Mouse (Mus musculus): Measurements from ENCODE around the gene Cd3d. TPM values are rescaled to one million over a fixed set of nuclear protein-coding genes. Genes with fewer than 3 reads are reported as not detected.

The Cd3d gene
- total RNA-seq, 1 experiment = not detected

DNA sequence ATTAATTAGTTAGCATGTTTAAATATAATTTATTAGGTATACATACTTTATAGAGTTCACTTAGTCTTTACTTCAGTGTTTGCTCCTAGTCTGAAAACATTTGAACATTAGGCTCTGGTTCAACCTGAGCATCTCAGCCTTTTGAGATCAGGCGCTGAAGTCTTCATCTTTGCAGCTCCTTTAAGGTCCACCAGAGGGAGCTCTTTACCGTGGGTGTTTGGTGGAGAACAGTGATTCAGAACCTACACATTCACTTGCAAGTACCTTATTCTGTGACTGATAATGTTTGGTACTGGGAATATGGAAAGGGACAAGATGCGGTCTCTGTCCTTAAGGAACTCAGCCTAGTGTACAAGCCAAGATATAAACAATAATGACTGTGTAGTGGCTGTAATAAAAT, 41.2 kb downstream of the Cd3d start:
- Histone ChIP-seq H3K27ac (ENCODE audit: insufficient read depth, low read depth, low read length, poor library complexity, severe bottlenecking) (no peak overlapping the region), H3K9me3 (ENCODE audit: control insufficient read depth, insufficient read depth, low read depth, low read length) (no peaks in the 10 kb centered on the region), H3K9ac (ENCODE audit: insufficient read depth, low read depth, low read length, poor library complexity, severe bottlenecking) (no peak overlapping the region), H3K36me3 (ENCODE audit: control insufficient read depth, insufficient read depth, low read length, poor library complexity, severe bottlenecking) (no peaks in the 10 kb centered on the region), H3K4me1 (ENCODE audit: control insufficient read depth in 2 of 2, insufficient read depth in 2 of 2, low read length in 2 of 2, poor library complexity in 1 of 2) (no peaks in the 10 kb centered on the region), H3K4me3 (ENCODE audit: insufficient read depth in 1 of 2, low read depth in 1 of 2, low read length in 2 of 2, poor library complexity in 1 of 2, severe bottlenecking in 1 of 2) (no peak overlapping the region)
- no peak for TF ChIP-seq ZNF384 (IDR thresholded peaks at IDR 0.05; ENCODE audit: low read depth, low read length)
- TF ChIP-seq ZC3H11A (IDR thresholded peaks at IDR 0.05; ENCODE audit: borderline replicate concordance, low read depth, low read length) = peak; percentile 70; the same call in 1 of the 2 replicates
- TF ChIP-seq CHD2 (IDR thresholded peaks at IDR 0.05; ENCODE audit: low read depth, low read length) = no peak
- TF ChIP-seq MAFK (IDR thresholded peaks at IDR 0.05; ENCODE audit: insufficient read depth, low read depth, low read length) = no peak
- in situ Hi-C loops (cut with MboI; ENCODE audit: low sequenced_read_pairs in 2 of 2, unreplicated experiment in 2 of 2) = loop anchor here (10.0 kb wide), 1 partner anchor 122 kb away; no protein-coding TSS in a partner anchor
- peak; percentile 71 for DNase-seq (ENCODE audit: low read depth, low spot score)

DNA sequence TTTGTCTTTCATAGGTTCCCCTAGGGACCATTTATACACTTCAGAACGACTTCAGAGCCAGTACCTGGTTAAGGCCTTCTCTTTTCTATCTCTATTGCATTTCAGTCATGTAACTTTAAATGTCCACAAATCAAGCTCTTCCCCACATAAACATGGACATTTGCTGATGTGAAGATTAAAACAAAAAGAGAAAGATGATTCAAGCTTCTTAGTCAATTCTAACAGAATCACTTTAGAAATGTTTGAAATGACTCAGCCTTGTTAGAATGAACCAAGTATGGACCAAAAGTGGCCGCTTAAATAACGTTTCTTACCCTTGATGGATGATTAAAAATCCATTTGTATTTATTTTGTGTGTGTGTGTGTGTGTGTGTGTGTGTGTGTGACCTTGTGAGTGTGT, 42.1 kb downstream of the Cd3d start:
- Histone ChIP-seq H3K4me3 (ENCODE audit: insufficient read depth in 1 of 2, low read depth in 1 of 2, low read length in 2 of 2, poor library complexity in 1 of 2, severe bottlenecking in 1 of 2) (no peak overlapping the region), H3K36me3 (ENCODE audit: control insufficient read depth, insufficient read depth, low read length, poor library complexity, severe bottlenecking) (no peaks in the 10 kb centered on the region), H3K4me1 (ENCODE audit: control insufficient read depth in 2 of 2, insufficient read depth in 2 of 2, low read length in 2 of 2, poor library complexity in 1 of 2) (no peaks in the 10 kb centered on the region), H3K9ac (ENCODE audit: insufficient read depth, low read depth, low read length, poor library complexity, severe bottlenecking) (no peak overlapping the region), H3K9me3 (ENCODE audit: control insufficient read depth, insufficient read depth, low read depth, low read length) (no peaks in the 10 kb centered on the region), H3K27ac (ENCODE audit: insufficient read depth, low read depth, low read length, poor library complexity, severe bottlenecking) (no peak overlapping the region)
- in situ Hi-C loops (cut with MboI; ENCODE audit: low sequenced_read_pairs in 2 of 2, unreplicated experiment in 2 of 2) = loop anchor here (10.0 kb wide), 1 partner anchor 121 kb away; no protein-coding TSS in a partner anchor
- DNase-seq (ENCODE audit: low read depth, low spot score) = no peak
- TF ChIP-seq CHD2 (IDR thresholded peaks at IDR 0.05; ENCODE audit: low read depth, low read length) (no peak), HCFC1 (IDR thresholded peaks at IDR 0.05; ENCODE audit: borderline replicate concordance, insufficient read depth, low read length) (no peak), ZC3H11A (IDR thresholded peaks at IDR 0.05; ENCODE audit: borderline replicate concordance, low read depth, low read length) (no peak), MAFK (IDR thresholded peaks at IDR 0.05; ENCODE audit: insufficient read depth, low read depth, low read length) (no peak), ZNF384 (IDR thresholded peaks at IDR 0.05; ENCODE audit: low read depth, low read length) (no peak)

DNA sequence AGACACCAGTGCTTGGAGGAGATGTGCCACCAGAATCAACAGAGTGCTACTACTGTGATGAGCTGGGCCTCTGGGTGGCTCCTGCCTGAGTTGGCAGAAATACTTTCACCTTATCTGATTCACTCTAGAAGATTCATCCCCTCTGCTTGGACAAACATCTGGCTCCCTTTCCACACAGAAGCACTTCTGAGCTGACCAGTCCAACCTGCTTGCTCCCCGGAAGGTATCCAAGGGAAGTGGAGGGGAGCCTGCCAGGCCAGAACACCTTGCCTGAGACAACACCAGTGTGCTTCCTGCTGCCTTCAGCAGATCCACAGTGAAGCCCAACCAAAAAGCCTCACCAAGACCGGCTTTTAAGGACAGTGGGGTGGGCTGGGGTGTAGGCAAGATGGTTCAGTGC, 42.6 kb downstream of the Cd3d start:
- in situ Hi-C loops (cut with MboI; ENCODE audit: low sequenced_read_pairs in 2 of 2, unreplicated experiment in 2 of 2) = loop anchor here (10.0 kb wide), 1 partner anchor 121 kb away; no protein-coding TSS in a partner anchor
- DNase-seq (ENCODE audit: low read depth, low spot score) = no peak

DNA sequence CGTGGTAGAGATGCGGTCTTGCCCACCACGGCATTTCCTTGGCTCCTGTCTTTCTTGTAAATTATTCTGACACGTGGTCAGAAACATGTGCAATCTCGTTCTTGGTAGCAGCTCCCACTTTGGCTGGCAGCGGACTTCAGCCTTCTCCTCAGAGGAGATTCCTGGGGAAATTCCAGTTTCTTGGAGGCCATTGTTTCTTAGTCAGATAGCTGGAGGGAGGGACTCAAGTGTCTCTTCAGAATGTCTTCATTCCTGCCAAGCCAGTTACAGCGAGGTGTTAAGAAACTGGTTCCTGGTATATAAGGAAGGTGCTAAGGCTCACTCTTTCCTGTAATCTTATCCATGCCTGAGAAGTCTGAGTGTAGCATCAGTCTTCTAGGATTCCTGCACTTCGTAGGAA, 45.8 kb downstream of the Cd3d start:
- Histone ChIP-seq H3K9ac (ENCODE audit: insufficient read depth, low read depth, low read length, poor library complexity, severe bottlenecking) (no peak overlapping the region), H3K4me1 (ENCODE audit: control insufficient read depth in 2 of 2, insufficient read depth in 2 of 2, low read length in 2 of 2, poor library complexity in 1 of 2) (no peaks in the 10 kb centered on the region), H3K27ac (ENCODE audit: insufficient read depth, low read depth, low read length, poor library complexity, severe bottlenecking) (no peak overlapping the region), H3K36me3 (ENCODE audit: control insufficient read depth, insufficient read depth, low read length, poor library complexity, severe bottlenecking) (no peaks in the 10 kb centered on the region), H3K9me3 (ENCODE audit: control insufficient read depth, insufficient read depth, low read depth, low read length) (no peaks in the 10 kb centered on the region), H3K4me3 (ENCODE audit: insufficient read depth in 1 of 2, low read depth in 1 of 2, low read length in 2 of 2, poor library complexity in 1 of 2, severe bottlenecking in 1 of 2) (no peak overlapping the region)
- in situ Hi-C loops (cut with MboI; ENCODE audit: low sequenced_read_pairs in 2 of 2, unreplicated experiment in 2 of 2) = loop anchor here (10.0 kb wide), 1 partner anchor 117 kb away; no protein-coding TSS in a partner anchor
- TF ChIP-seq HCFC1 (IDR thresholded peaks at IDR 0.05; ENCODE audit: borderline replicate concordance, insufficient read depth, low read length) = no peak
- TF ChIP-seq ZNF384 (IDR thresholded peaks at IDR 0.05; ENCODE audit: low read depth, low read length) = no peak
- TF ChIP-seq CHD2 (IDR thresholded peaks at IDR 0.05; ENCODE audit: low read depth, low read length) = no peak
- no peak for TF ChIP-seq MAFK (IDR thresholded peaks at IDR 0.05; ENCODE audit: insufficient read depth, low read depth, low read length)
- TF ChIP-seq ZC3H11A (IDR thresholded peaks at IDR 0.05; ENCODE audit: borderline replicate concordance, low read depth, low read length) = no peak
- no peak for DNase-seq (ENCODE audit: low read depth, low spot score)

More for the DNA sequence above, 42.6 kb downstream of the Cd3d start:
- no peaks in the 10 kb centered on the region for H3K4me1 ChIP-seq (ENCODE audit: control insufficient read depth in 2 of 2, insufficient read depth in 2 of 2, low read length in 2 of 2, poor library complexity in 1 of 2)
- H3K36me3 ChIP-seq (ENCODE audit: control insufficient read depth, insufficient read depth, low read length, poor library complexity, severe bottlenecking) = no peaks in the 10 kb centered on the region
- no peak overlapping the region for H3K27ac ChIP-seq (ENCODE audit: insufficient read depth, low read depth, low read length, poor library complexity, severe bottlenecking)
- no peaks in the 10 kb centered on the region for H3K9me3 ChIP-seq (ENCODE audit: control insufficient read depth, insufficient read depth, low read depth, low read length)
- H3K9ac ChIP-seq (ENCODE audit: insufficient read depth, low read depth, low read length, poor library complexity, severe bottlenecking) = no peak overlapping the region
- H3K4me3 ChIP-seq (ENCODE audit: insufficient read depth in 1 of 2, low read depth in 1 of 2, low read length in 2 of 2, poor library complexity in 1 of 2, severe bottlenecking in 1 of 2) = no peak overlapping the region
- TF ChIP-seq MAFK (IDR thresholded peaks at IDR 0.05; ENCODE audit: insufficient read depth, low read depth, low read length) = no peak
- TF ChIP-seq ZC3H11A (IDR thresholded peaks at IDR 0.05; ENCODE audit: borderline replicate concordance, low read depth, low read length) = no peak
- TF ChIP-seq ZNF384 (IDR thresholded peaks at IDR 0.05; ENCODE audit: low read depth, low read length) = no peak
- TF ChIP-seq HCFC1 (IDR thresholded peaks at IDR 0.05; ENCODE audit: borderline replicate concordance, insufficient read depth, low read length) = no peak
- no peak for TF ChIP-seq CHD2 (IDR thresholded peaks at IDR 0.05; ENCODE audit: low read depth, low read length)

DNA sequence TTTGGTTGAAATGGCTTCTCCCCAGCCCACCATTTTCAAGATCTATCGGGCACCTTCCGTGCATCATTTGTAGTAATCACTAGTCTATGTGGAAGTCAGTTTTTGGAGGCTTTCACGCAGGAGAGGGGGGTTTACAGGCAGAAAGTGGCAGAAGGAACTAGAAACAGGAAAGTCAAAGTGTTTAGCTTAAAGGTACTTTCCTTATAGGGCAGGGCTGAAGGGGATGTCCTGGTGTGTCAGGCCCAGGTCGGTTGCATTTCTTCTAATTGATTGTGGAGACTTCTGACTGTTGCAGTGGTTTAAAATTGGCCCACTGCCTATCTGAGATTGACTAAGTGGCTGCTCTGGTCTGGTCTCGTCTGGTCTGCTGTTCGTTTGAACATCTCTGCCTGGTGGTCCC, 48.8 kb downstream of the Cd3d start:
- H3K27ac ChIP-seq (ENCODE audit: insufficient read depth, low read depth, low read length, poor library complexity, severe bottlenecking) = no peak overlapping the region

More for the DNA sequence above, 48.8 kb downstream of the Cd3d start:
- no peak for DNase-seq (ENCODE audit: low read depth, low spot score)
- no peak overlapping the region for H3K9ac ChIP-seq (ENCODE audit: insufficient read depth, low read depth, low read length, poor library complexity, severe bottlenecking)
- in situ Hi-C loops (cut with MboI; ENCODE audit: low sequenced_read_pairs in 2 of 2, unreplicated experiment in 2 of 2) = no loop called here
- H3K4me3 ChIP-seq (ENCODE audit: insufficient read depth in 1 of 2, low read depth in 1 of 2, low read length in 2 of 2, poor library complexity in 1 of 2, severe bottlenecking in 1 of 2) = no peak overlapping the region
- H3K9me3 ChIP-seq (ENCODE audit: control insufficient read depth, insufficient read depth, low read depth, low read length) = no peaks in the 10 kb centered on the region
- TF ChIP-seq MAFK (IDR thresholded peaks at IDR 0.05; ENCODE audit: insufficient read depth, low read depth, low read length) (no peak), CHD2 (IDR thresholded peaks at IDR 0.05; ENCODE audit: low read depth, low read length) (no peak), ZNF384 (IDR thresholded peaks at IDR 0.05; ENCODE audit: low read depth, low read length) (no peak)
- no peaks in the 10 kb centered on the region for H3K4me1 ChIP-seq (ENCODE audit: control insufficient read depth in 2 of 2, insufficient read depth in 2 of 2, low read length in 2 of 2, poor library complexity in 1 of 2)
- H3K36me3 ChIP-seq (ENCODE audit: control insufficient read depth, insufficient read depth, low read length, poor library complexity, severe bottlenecking) = no peaks in the 10 kb centered on the region

Data from ES-E14 (cell line).